Mouse (Mus musculus) spleen, adult 12 weeks (tissue): Measurements from ENCODE around the gene Zdhhc14.

Experiments
- DNase-seq: peaks from one replicate; pipeline ENCODE4 v3.0.0; 2022; ENCODE audit warnings: low spot score

Gene Zdhhc14

DNA sequence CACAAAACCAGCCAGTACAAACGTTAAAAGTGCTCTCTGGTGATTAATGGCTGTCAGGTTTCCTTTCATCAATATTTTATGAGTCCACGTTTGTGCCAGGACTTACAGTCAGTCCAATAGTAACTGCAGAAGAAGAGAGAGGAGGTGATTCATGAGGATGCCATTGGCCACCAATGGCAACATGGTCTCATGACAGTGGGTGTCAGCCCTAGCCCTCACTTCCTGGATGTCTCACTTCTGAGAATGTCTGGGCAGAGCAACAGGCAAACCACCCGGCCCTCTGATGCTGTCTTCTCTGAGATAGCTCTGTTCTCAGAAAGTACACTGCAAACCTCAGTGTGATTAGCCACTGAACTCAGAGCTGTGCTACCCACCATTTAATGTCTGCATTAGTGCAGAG, 176.1 kb downstream of the Zdhhc14 start:
- DNase-seq, result no peak

DNA sequence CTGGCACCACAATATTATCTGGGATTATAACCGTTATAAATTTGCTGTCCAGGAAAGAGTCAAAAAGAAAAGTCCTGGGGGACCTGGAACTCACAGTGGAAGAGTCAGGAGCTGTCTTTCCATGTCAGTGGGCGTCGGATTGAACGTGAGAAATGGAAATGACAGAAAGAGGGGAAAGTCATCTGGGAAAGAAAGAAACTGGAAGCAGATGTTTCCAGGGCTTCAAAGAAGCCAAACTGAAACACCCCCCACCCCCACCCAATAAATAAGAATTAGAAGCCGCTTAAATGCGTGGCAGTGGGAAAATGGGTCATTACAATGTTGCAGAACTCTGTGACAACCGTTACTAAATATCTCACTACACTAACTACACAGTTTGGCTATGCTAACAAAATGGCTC, 176.6 kb downstream of the Zdhhc14 start:
- no peak for DNase-seq

DNA sequence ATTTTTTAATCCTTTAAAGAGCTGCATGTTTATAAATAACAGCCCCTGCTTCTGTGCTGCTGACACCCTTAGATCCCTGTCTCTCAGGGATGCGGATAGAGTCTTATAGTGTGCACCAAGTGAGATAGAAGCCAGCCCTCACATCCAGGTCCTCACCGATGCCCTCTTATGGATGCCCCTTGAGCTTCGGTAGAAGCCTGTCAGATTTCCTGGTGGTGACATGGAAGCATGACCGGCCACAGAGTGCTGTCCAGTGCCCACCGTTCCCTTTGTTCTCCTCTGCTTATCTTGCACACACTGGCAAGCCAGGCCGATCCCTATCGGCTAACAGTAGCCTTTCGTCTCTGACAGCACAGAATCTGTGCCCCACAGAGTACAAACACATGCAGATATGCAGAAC, 183.6 kb downstream of the Zdhhc14 start:
- DNase-seq, result no peak

DNA sequence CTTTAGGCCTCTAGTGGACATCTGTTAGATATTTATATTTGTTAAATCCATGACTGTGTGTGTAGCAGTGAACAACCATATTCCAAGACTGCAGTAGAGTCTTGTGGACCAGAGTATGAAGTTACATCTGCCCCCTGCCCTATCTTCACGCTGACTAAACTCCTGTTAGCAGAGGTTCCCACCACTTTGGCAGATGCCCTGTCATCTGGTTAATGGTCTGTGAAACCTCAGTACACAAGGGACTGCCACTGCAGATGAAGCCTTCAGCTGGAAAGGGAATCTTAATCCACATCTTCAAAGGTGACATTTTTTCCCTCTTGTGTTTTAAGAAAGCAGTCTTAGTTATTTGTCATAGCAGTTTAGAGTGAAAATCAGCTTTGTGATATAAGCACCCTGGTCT, 187.0 kb downstream of the Zdhhc14 start:
- no peak for DNase-seq

DNA sequence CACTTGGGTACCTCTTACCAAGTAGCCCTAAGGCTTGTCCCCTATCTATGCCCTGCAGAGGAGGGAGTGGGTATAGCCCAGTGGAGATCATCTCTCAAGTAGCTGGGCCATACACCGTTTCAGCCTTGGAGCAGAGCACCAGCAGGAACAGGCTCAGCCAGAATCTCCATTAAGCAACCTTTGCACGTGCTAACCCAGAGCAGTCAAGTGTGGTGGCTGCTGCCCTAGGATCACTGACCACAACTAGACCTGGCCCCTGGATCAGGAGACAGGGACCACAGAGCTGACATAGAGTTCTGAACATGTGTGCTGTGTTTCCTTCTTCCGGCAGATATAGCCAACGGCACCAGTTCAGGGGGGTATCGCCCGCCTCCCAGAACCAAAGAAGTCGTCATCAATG, 193.0 kb downstream of the Zdhhc14 start:
- no peak for DNase-seq

DNA sequence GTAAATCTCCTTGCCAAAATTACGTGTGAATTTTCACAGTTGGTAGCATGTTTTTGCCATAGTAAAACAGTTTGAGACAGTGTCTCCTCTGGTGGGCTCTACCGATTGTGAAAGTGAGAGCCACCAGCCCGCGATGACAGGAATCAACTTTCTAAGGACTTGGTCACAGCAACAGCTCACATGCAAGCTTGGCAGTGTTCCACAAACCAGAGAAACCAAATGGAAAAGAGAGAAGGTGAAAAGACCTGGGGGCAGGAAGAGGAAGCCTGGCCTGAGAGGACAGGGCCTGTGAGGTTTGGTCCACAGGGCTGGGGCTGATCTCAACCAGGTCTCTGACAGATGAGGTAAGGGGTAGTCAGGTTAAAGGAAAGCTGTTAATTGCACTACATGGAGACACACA, 195.5 kb downstream of the Zdhhc14 start:
- no peak for DNase-seq

DNA sequence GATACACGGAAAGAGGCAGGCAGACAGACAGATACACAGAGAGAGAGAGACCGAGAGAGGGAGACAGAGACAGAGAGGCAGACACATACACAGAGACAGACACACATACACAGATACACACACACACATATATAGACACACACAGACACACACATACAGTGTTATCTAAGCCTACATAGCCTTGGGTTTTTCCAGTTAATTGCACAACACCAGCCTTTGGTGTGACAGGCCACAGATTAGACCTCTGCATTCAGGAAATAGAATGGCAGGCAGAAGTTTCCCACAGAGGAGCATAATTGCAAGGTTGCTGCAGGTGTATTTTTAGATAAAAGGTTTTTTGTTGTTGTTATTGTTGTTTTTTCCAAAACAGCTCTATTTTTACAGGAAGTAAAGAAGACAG, 195.9 kb downstream of the Zdhhc14 start:
- DNase-seq, result no peak

DNA sequence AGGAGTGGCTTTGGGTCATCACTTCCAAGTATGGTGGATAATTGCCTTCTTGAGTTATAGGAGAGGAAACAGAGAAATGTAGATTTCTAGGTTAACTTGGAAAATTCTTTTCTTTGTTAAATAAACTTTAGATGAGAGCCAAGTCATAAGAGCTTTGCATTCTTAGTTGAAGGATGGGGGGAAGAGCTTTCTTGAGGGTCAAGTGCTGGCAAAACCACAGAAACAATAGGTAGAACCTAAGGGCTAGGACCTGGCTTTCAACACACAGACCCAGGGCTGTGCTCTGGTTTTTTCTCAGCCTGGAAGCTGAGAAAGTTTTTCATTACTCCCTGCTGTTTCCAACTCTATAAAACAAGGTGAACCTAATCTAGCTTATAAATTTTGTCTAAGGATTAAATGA, 196.3 kb downstream of the Zdhhc14 start:
- no peak for DNase-seq

DNA sequence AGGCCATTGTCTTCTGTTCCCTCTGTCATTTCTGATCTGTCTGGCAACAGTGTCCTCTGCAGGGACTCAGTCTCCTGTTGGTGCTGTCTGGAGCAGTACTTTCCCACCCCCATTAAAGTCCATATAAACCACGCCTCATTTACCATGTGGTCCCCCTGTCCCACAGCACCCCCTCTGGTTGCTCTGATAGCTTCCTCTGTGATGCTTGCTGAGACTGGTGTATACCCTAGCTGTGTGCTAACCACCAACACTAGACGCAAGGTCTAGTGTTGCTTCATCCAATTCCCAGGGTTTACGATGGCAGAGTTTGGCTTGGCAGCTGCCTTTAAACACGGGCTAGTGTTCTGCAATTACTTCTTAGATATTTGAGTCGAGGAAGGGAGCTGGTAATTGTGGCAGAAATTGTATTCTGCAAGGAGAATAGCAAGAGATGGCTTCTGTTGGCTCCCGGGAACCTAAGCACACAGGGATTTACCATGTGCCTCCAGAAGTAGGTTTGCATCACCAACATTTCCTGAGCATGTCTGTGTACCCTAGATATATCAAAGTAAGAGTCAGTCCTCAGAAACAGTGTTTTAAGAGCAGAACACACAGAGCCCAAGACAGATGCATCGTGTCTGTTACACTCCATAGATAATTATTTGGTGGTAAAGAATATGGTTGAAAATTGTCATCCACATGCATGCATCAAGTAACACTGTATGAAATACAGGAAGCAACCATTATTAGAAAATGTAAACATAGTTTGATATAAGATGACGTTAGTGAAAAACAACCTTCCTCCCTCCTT, 198.6 kb downstream of the Zdhhc14 start:
- DNase-seq, result no peak

DNA sequence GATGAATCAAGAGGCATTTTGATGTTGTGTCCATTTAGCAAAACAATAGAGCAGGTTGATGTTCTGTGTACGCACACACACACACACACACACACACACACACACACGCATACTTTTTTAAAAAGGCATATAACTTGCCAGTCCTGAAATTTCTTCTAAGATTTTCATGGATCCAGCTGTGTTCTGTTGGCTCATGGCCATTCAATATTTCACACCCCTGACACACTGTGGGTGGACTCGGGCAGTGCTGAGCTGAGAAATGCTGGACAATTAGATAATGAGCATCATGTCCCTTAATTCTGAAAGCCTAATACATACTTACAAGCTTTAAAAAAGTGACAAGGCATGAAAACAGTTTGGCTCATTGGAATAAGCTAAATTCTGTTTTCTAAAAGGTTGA, 200.3 kb downstream of the Zdhhc14 start:
- no peak for DNase-seq

DNA sequence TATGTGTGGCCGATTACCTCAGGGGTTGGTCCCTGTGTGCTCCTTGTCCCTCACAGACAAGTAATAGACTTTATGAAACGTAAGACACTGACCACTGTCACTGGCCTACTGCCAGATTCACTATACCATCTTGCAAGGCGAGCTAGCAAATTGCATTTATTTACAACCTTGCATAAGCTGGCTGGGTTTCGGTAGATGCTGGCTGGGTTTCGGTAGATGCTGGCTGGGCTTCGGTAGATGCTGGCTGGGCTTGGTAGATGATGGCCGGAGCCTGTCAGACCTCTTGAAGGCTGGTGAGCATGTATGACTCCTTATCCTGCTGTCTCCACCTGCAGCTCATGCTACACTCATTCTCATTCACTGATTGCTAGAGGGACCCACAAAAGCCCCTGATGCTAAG, 200.9 kb downstream of the Zdhhc14 start:
- DNase-seq, result no peak

DNA sequence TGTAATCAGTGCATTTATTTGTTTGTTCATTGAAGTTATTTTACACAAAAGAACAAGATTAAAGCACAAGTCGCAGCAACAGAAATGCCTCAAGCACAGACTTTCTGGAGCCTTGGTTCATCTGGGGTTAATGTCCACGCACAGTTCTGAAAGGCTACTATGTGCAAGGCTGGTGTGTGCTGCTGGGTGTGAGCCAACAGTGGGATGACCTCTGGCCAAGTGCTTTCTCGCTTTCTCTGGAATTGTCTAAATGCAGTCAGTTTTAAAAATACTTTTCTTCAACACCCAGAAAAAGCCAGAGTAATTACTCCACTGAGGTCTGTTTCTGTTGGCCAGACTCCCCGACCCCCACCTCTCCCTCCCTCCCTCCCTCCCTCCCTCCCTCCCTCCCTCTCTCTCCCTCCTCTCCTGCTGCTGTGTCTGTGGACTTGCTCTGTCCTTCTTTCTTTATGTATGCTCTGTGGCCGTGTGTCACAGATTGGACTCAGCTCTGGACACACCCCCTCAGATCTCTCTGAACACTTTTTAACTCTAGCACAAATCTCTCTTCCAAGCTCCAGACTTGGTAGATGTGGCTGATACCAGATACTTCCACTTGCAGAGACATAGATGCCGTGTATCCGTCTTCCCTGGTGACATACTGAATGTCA, 206.2 kb downstream of the Zdhhc14 start:
- DNase-seq, result no peak

DNA sequence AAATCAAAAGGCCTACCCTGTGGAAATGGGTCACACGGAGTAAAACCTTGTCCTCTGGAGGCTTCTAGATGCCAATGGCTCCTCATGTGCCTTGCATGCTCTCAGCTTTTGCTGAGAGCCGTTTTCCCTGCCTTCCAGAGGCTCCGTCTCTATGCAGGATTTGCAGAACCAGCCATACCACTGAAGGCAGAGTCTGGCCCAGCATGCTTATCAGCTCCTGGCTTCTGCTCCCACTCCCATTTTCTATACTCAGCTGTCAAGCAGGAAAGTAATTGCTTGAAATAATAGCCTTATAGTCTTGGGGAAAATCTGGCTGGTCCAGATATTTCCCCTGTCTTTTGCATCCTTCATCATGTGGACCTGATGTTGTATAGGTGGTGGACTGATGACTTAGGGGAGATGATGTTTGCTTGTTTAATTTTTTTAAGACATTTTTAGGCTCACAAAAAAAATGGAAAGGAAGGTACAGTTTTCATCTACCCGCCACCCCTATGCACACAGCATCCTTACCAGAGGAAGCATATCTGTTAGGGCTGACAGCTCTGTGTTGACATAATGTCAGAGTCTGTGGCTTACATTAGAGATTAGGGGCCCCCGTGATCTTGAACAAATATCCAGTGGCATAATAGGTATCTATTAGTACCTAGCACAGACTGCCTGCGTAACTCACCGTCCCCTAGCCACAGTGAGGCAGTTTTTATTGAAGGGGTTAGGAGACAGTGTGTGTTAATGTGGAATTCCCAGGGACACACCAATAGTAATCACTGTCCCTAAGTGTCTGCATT, 218.2 kb downstream of the Zdhhc14 start:
- DNase-seq, result no peak

DNA sequence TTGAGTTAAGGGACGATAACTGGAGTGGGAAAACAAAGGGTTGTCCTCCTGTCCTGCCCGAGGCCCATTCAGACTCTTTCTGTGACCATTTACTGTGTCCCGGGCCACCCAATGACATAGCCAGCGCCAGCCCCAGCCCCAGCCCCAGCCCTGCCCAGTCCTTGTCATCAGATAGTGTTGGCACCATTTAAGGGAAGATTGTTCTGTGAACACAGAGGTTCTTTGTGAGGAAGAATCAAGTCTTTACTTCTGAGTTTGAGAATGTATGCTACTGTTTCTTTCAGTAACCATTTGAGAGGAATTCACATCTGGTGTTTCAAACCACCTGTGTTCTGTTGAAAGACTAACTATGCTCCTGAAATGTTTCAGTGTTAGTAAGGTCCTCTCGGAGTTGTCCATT, 219.5 kb downstream of the Zdhhc14 start:
- DNase-seq, result no peak

DNA sequence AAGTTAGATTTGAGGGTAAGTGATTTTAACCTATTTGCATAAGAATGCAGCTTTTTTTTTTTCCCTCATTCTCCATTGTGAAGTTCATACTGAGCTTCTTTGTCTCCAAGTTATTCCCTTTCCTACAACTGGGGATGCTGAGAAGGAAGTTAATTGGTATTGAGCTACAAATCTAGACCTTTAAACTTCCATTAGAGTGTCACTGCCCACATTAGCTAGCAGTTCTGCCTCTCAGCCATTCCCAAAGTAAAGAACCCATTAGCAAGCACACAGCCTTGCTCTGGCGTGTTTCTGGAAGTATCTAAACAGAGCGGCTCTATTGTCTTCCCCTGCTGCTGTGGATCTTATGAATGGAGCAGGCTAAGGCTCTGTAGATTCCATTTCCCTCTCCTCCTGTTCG, 220.8 kb downstream of the Zdhhc14 start:
- DNase-seq, result no peak

DNA sequence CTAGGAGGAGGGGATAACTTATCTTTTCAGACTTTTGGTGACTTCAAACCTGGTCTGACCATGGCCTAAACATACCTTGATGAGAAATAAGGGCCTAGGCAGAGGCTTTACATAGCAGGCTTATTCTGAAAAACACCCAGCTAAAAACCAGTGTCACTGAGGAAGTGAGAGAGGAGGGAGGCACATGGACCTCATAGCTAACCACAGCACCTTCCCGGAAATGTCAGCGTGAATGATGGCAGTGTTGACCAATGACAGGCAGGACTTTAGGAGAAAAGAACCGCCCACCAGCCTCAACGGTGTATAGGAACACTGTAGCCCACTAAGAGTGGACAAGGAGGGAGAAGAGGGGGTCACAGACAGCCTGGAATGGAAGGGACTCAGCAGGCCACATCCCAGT, 224.6 kb downstream of the Zdhhc14 start:
- no peak for DNase-seq

DNA sequence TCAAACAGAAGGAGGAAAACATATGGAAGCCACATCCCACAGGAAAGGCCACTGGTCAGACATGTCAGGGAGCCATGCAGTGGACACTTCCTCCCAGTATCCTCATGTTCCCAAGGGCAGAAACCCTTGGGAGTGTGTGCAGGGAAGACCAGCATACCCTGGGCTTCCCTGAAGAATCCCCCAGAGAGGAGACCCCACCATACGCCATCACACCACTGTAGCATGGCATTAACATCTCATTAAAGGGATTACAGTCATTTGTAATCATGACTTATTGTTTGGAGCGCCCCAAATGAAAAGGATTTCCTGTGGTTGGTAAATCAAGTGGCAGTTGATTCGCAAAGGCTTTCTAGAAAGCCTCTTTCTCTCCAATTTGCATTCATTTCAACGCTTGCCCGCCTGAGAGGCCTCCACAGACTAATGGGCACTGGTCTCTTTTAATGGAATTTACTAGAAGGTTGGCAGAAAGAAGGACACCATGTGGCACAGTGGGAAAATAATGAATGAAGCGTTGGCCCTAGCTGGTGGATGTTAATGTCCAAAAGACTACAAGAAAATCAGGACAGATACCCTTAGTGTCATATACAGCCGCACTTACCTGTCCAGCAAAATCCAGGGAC, 226.5 kb downstream of the Zdhhc14 start:
- DNase-seq, result no peak

DNA sequence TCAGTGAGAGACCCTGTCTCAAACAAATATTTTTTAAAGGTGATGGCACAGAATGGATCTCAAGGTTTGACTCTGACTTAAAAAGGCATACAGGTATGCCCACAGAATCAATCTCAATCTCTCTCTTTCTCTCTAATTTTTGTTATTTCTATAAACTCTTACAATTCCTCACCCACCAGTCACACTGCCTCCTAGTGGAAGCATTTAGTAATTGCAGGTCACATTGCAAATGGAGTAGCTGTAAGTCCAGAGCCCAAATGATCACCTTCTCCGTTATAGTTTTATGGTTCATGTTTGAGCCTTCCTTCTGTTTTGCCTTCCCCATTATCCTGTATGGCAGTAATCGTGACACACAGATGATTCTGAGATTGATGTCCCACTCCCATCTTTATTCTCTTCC, 230.4 kb downstream of the Zdhhc14 start:
- DNase-seq, result no peak

DNA sequence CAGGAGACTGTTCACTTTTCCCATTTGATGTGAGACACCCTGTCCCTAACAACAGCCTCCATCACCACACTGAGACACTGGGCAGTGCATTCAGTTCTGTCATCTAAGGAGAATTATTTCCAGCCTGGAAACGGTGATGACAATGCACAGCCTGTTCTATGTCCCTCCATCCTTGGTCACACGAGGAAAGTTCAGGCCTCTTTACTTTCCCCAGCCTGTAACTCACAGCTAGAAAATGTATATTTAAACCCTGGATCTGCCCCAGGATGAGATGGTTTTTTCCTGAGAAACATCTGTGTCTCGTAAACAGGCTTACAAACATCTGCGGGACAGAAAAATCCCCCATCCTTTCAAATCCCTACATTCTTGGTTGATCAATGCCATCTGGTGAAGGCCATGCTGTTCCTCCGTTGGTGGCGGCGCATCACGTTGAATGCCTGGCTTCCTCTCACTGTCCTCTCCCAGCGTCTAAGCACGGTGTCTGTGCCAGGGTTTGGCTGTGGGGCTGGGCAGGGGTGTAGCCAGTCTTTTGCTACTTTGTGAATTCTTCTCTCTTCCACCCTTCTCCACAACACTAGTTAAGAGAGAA, 231.3 kb downstream of the Zdhhc14 start:
- DNase-seq, result no peak

DNA sequence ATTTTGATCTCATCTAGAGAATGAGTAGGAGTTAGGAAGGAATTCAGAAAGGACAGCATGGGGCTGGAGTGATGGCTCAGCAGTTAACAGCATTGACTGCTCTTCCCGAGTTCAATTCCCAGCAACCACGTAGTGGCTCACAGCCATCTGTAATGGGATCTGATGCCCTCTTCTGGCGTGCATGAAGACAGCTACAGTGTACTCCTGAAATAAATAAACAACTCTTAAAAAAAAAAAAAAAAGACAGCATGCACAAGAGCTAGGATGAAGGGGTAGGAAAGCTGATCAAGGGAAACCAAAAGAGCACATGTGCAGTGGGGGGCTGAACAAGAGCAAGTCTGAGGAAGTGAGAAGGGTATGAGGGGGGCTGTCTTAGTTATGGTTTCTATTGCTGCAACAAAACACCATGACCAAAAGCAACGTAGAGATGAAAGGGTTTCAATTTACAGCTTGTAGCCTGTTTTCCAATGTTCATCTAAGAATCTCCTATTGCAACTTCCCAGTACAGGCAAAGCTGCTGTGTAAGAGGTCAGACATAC, 237.3 kb downstream of the Zdhhc14 start:
- DNase-seq, result no peak

DNA sequence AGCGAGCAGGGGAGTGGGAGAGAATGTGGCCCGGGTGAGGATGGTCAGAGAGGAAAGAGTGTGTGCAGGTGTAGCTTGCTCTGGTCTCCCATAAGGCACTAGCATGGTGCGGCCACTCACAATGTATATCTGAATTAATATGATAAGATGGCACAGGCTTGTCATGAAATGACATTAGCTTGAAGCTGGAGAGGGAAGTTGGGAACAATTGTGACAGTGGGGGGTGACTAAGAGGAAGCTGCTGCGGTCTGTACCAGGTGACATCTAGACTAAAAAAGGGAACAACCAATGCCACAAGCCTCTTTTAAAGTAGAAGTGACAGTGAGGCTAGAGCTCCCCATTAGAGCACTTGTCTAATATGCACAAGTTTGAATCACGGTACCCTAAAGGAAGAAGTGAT, 238.2 kb downstream of the Zdhhc14 start:
- peak; percentile 16 for DNase-seq

DNA sequence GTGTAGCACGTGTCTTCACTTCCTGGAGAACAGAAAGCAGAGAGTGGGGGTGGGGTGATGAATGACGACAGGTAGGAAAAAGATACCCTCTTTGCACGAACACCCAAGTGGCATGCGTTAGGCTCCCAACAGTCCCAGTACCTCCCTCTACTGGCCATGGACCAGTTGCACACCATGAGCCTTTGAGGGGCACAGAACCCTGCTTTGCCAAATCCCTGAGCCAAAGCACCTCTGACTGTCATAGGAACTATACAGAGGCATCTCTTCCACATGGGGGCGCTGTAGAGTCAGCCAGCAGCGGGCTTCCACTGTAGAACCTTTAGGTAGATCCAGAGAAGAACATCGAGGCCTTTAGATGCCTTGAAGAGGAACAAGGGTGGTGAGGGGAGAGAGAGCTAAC, 241.0 kb downstream of the Zdhhc14 start:
- peak; percentile 28 for DNase-seq
